Mouse (Mus musculus) embryonic facial prominence, embryonic 10.5 days (tissue): Measurements from ENCODE around the gene Zfp385c. TPM values are rescaled to one million over a fixed set of nuclear protein-coding genes. Genes with fewer than 3 reads are reported as not detected.

Source experiments
- DNase-seq: peaks from one replicate; pipeline ENCODE4 v3.0.0-alpha.2; 2017; ENCODE audit warnings: low spot score
- H3K27ac ChIP-seq: fragments of 300-500 bp; sonication (generic); replicated peaks from 2 replicates; pipeline ENCODE4 v1.5.1; 2016; ENCODE audit warnings: mild to moderate bottlenecking
- H3K27me3 ChIP-seq: fragments of 300-500 bp; sonication (generic); replicated peaks from 2 replicates; pipeline ENCODE4 v1.6.1; 2016; ENCODE audit warnings: low read depth, mild to moderate bottlenecking; ENCODE audit not compliant: poor library complexity, severe bottlenecking
- H3K36me3 ChIP-seq: fragments of 300-500 bp; sonication (generic); replicated peaks from 2 replicates; pipeline ENCODE4 v1.6.1; 2016; ENCODE audit warnings: mild to moderate bottlenecking, moderate library complexity
- H3K4me1 ChIP-seq: fragments of 300-500 bp; sonication (generic); 2 replicates; pipeline ENCODE4 v1.6.1; 2016
- H3K4me3 ChIP-seq: fragments of 300-500 bp; sonication (generic); 2 replicates; pipeline ENCODE4 v1.5.1; 2016; ENCODE audit warnings: mild to moderate bottlenecking, moderate library complexity
- H3K9me3 ChIP-seq: fragments of 300-500 bp; sonication (generic); 2 replicates; pipeline ENCODE4 v1.6.1; 2016; ENCODE audit warnings: mild to moderate bottlenecking
- WGBS: fragments of 180-500 bp; shearing (Covaris S2); methylation state at CpG from one replicate; pipeline ENCODE4 v1.1.7; 2016; 5-methylcytosine and 5-hydroxymethylcytosine counted together
- polyA plus RNA-seq: library from polyadenylated mRNA; unstranded; fragments of >200 nt; fragmentation: Nextera tagmentation; extraction: Ambion mirVana; gene quantifications from 2 replicates; pipeline ENCODE4 v1.2.1, GENCODE M21; 2016

Zfp385c gene
- polyA plus RNA-seq, 1 experiment from 2014 or later, result 1.2 TPM

DNA sequence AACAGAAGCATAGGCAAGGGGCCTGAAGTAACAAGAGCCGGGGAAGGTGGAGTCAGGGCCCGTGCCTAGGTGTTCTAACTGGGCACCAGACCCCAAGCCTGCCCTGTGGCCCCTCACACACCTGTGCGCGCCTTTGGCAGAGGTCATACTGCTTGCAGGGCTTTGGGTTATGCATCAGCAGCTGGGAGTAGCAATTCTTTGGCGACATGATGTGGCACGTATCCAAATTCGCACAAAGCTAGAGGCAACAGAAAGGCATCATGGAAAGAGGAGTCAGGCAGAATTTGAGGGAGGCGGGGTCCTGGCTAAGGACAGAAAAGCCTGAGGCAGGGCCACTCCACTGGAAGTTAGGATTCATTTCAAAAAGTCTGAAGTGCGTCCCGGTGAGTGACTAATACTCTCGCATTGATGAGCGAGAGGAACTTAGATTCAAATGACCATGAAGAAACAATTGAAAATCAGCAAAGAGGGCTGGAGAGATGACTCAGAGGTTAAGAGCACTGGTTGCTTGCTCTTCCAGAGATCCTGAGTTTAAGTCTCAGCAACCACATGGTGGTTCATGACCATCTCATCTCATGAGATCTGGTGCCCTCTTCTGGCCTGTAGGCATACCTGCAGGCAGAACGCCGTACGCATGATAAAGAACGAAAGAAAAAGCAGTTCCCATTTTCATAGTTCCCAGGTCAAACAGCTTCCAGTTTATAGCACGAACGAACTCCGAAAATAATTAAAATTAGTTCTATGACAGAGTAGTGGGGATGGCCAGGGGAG lies 10.0 kb upstream of the Zfp385c start:
- peak; percentile 67 for DNase-seq
- Histone ChIP-seq H3K4me1 (peaks cover 43% of the 10 kb centered on the region), H3K36me3 (peaks cover 31% of the 10 kb centered on the region), H3K27me3 (peaks cover 9% of the 10 kb centered on the region; the same call in 1 of the 2 replicates), H3K27ac (no peak overlapping the region), H3K4me3 (peak overlapping the region; percentile 26; the same call in 1 of the 2 replicates), H3K9me3 (no peaks in the 10 kb centered on the region)
- 35% methylated on average over 19 of the region's 19 CpGs for WGBS

DNA sequence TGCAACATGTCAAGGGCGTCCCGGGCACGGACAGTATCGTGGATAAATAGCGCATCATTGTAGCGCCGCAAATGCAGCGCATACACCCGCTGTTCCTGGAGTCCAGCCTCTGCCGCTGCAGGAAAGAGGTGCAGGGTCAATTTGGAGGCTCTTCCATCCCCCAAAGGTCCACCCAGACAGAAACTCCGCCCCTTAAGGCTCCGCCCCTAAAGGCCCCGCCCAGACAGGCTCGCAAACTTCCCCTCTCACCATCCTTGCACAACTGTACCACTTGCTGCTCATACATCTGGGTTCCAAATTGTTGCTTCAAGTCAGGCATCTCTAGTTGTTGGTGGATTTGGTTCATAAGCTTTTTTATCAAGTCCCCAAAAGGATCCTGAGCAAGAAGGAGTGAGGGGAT lies 9.0 kb upstream of the Zfp385c start:
- Histone ChIP-seq H3K9me3 (no peaks in the 10 kb centered on the region), H3K4me1 (peaks cover 43% of the 10 kb centered on the region), H3K4me3 (peak overlapping the region; percentile 48), H3K27ac (no peak overlapping the region), H3K36me3 (peaks cover 21% of the 10 kb centered on the region), H3K27me3 (peaks cover 9% of the 10 kb centered on the region; the same call in 1 of the 2 replicates)
- peak; percentile 56 for DNase-seq
- WGBS, result 3% methylated on average over 14 of the region's 14 CpGs

DNA sequence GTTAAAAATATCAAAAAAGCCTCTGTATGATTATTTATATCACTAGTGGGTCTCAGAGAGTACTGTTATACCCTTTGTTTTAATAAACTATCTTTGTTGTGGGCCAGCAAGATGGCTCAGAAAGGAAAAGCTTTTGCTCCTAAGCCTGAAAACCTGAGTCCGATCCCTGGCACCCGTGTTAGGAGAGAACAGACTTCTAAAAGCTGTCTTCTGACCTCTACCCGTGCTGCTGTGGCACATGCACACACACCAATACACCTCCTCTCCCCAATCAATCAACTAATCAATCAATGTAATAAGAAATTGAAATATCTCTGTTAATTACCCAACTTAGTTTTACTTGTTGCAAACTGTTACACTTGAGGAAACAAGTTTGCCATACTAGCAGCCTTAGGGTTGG lies 8.5 kb upstream of the Zfp385c start:
- H3K27ac ChIP-seq, result no peak overlapping the region
- peaks cover 9% of the 10 kb centered on the region; the same call in 1 of the 2 replicates for H3K27me3 ChIP-seq
- peak overlapping the region; percentile 48; the same call in 1 of the 2 replicates for H3K4me3 ChIP-seq
- H3K36me3 ChIP-seq, result peaks cover 15% of the 10 kb centered on the region
- no peak for DNase-seq
- peaks cover 43% of the 10 kb centered on the region for H3K4me1 ChIP-seq
- H3K9me3 ChIP-seq, result no peaks in the 10 kb centered on the region
- WGBS, result 75% methylated on average over 3 of the region's 3 CpGs

DNA sequence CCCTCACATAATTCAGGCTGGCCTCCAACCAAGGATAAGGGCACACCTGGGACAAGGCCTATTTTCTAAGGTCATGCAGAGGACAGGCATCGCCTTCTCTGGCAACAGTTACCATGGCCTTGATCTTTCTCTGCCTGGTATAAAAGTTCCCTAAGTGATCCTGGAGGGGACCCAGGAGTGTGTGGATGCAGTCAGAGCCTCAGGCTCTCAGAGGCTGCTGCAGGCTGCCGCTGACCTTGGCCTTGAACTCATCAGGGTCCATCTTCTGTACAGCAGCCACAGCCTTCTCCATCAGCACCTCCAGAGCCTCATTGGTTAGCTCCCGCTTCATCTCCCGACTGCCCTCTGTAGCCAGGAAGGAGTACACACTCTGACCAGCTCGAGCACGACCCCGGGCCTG lies 5.7 kb upstream of the Zfp385c start:
- Histone ChIP-seq H3K9me3 (no peaks in the 10 kb centered on the region), H3K4me3 (no peak overlapping the region), H3K36me3 (no peaks in the 10 kb centered on the region), H3K27me3 (peaks cover 18% of the 10 kb centered on the region), H3K4me1 (peaks cover 26% of the 10 kb centered on the region), H3K27ac (no peak overlapping the region)
- no peak for DNase-seq
- WGBS, result 72% methylated on average over 7 of the region's 7 CpGs

DNA sequence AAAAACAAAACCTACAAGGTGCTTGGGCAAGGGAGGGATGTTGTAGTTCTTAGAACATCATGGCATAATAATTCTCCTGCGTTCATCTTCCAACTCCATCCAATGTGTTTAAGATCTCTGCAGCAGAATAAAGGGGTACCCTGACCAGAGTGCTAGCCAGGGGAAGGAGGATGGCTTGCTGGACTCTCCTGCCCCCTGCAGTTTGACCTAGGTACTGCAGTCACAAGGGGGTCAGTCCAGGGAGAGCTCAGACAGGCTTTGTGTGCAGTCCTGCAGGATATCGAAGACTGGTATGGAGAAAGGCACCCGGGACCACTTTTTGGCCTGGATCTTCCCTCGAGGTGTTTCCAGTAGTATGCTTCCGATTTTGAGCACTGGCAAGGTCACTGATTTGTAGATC lies 2.7 kb upstream of the Zfp385c start:
- H3K4me1 ChIP-seq, result peaks cover 21% of the 10 kb centered on the region
- H3K36me3 ChIP-seq, result no peaks in the 10 kb centered on the region
- 43% methylated on average over 5 of the region's 5 CpGs for WGBS
- no peaks in the 10 kb centered on the region for H3K9me3 ChIP-seq
- no peak overlapping the region for H3K27ac ChIP-seq
- no peak overlapping the region for H3K4me3 ChIP-seq
- H3K27me3 ChIP-seq, result peaks cover 39% of the 10 kb centered on the region
- DNase-seq, result peak; percentile 84

DNA sequence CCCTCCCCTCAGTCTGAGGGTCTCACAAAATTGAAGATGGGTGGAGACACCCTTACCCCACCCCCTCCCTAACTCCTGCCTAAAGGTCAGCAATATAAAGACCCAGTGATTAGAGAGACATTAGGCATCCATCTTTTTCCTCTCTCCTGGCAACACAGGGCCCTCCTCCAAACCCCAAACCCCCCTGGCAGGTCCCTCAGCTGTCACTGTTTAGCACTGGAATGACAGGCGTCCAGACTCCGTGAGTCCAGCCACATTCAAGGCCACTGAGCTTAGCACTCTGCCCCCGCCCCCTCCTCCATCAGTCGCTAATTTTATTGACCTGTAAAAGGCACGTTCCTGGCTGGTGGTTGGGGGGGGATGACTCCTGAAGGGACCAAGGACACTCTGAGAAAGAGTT lies 899 bp upstream of the Zfp385c start:
- Histone ChIP-seq H3K9me3 (no peaks in the 10 kb centered on the region), H3K36me3 (no peaks in the 10 kb centered on the region), H3K4me3 (no peak overlapping the region), H3K27me3 (peaks cover 41% of the 10 kb centered on the region), H3K27ac (no peak overlapping the region), H3K4me1 (peaks cover 21% of the 10 kb centered on the region)
- DNase-seq, result no peak
- WGBS, result 19% methylated on average over 5 of the region's 5 CpGs

DNA sequence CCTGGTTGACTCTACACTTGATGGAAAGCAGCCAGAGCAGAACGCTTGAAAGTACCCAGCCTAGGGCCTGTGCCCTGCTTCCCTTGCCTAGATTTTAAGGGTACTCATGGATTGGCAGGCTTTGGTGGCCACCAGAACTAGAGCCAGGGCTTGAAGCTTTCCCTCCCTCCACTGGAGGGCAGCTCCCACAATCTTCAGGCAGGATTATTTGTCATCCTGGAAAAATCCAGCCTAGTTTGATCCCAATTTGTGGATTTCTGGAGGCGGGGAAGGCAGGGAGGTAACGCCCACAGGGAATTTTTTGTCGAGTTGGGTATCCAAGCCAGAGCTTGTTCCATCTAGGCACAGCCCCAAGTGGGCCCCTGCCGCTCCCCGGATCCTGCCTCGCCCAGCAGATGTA lies 1.9 kb downstream of the Zfp385c start:
- Histone ChIP-seq H3K27me3 (peaks cover 41% of the 10 kb centered on the region), H3K9me3 (no peaks in the 10 kb centered on the region), H3K27ac (no peak overlapping the region), H3K36me3 (no peaks in the 10 kb centered on the region), H3K4me3 (no peak overlapping the region), H3K4me1 (peaks cover 21% of the 10 kb centered on the region)
- DNase-seq, result no peak
- WGBS, result 78% methylated on average over 7 of the region's 7 CpGs

DNA sequence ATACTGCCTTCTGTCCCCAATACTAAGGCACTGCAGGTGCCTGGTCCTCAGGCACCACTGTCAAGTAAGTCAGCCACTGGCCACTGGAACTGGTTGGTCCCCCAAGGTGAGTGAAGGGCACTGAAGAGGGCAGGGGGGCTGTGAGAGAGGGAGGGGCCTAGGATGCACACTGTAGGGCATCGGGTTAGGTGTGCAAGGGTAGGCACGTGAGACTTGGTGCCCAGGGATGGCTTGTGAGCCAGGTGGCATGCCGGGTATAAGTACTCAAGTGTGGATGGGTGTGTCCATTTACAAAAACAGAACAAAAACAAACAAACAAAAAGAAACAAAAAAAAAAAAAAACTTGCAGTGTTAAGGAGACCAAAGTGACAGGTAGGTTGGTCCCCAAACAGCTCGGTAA lies 3.8 kb downstream of the Zfp385c start:
- H3K4me3 ChIP-seq, result no peak overlapping the region
- no peaks in the 10 kb centered on the region for H3K9me3 ChIP-seq
- H3K27me3 ChIP-seq, result peaks cover 37% of the 10 kb centered on the region
- DNase-seq, result no peak
- H3K4me1 ChIP-seq, result peaks cover 19% of the 10 kb centered on the region
- WGBS, result 70% methylated on average over 4 of the region's 4 CpGs
- no peaks in the 10 kb centered on the region for H3K36me3 ChIP-seq
- no peak overlapping the region for H3K27ac ChIP-seq

DNA sequence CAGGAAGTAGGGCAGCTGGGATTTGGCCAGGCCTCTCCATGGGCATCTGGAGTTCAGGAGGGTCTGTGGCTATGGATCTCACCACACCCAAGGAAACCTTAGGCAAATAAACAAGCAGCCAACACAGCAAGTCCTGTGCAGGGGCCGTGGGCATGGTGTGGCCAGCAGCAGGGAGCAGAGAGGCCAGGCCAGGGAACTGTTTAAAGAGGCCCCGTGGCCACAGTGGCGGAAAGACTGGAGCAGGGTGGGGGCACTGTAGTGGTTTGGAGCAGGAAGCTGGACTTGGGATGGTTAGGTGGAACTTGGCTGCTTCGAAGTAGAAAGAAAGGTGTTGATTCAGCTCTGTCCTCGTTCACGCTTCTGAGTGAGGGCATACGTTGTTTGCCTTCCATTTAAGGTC lies 5.0 kb downstream of the Zfp385c start:
- WGBS, result 80% methylated on average over 7 of the region's 7 CpGs
- no peaks in the 10 kb centered on the region for H3K9me3 ChIP-seq
- peaks cover 26% of the 10 kb centered on the region for H3K27me3 ChIP-seq
- H3K4me3 ChIP-seq, result no peak overlapping the region
- no peak for DNase-seq
- no peaks in the 10 kb centered on the region for H3K36me3 ChIP-seq
- peaks cover 8% of the 10 kb centered on the region for H3K4me1 ChIP-seq
- H3K27ac ChIP-seq, result no peak overlapping the region

DNA sequence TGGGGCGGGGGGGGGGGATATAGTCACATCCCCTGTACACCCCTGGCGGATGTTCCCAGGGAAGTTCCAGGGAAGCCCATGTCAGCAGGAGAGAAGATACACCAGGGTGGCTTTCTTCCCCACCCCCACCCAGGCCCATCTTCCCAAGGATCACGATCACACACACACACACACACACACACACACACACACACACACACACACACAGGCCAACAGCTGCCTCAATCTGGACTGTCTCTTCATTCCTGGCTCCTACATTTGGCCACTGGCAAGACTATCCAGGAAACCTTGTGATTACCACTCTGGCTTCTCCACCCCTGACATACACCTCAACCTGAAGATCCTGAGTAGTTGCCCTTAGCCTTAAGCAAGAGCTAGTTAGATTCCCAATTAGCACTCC lies 6.9 kb downstream of the Zfp385c start:
- H3K4me1 ChIP-seq, result no peaks in the 10 kb centered on the region
- no peak for DNase-seq
- H3K4me3 ChIP-seq, result no peak overlapping the region
- no peaks in the 10 kb centered on the region for H3K9me3 ChIP-seq
- no peaks in the 10 kb centered on the region for H3K36me3 ChIP-seq
- H3K27me3 ChIP-seq, result peaks cover 7% of the 10 kb centered on the region
- no peak overlapping the region for H3K27ac ChIP-seq
- WGBS, result 75% methylated on average over 3 of the region's 3 CpGs

DNA sequence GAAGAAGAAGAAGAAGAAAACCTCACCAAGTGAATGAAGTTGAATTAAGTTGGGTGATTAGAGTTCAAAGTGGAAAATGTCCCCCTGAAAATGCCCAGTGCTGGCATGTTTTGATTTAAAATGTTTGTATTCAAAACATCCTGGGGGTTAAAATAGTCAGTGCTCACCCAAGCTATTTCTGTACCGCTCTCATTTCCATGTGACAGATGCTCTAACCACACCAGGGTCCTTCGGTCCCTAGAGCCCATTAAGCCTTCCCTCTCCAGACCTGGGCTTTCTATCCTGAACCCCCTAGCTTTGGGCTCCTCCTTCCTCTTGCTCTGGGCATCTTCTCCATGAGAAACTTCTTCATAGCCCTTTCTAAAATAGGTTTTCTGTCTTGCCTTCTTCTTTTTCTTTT lies 8.2 kb downstream of the Zfp385c start:
- 0 out of 2 replicates have a peak, but pooled peaks cover 4% of the 10 kb centered on the region for H3K27me3 ChIP-seq
- H3K36me3 ChIP-seq, result no peaks in the 10 kb centered on the region
- H3K9me3 ChIP-seq, result no peaks in the 10 kb centered on the region
- H3K4me1 ChIP-seq, result no peaks in the 10 kb centered on the region
- no peak for DNase-seq
- 73% methylated on average over 2 of the region's 2 CpGs for whole genome bisulfite sequencing
- no peak overlapping the region for H3K27ac ChIP-seq
- H3K4me3 ChIP-seq, result no peak overlapping the region

DNA sequence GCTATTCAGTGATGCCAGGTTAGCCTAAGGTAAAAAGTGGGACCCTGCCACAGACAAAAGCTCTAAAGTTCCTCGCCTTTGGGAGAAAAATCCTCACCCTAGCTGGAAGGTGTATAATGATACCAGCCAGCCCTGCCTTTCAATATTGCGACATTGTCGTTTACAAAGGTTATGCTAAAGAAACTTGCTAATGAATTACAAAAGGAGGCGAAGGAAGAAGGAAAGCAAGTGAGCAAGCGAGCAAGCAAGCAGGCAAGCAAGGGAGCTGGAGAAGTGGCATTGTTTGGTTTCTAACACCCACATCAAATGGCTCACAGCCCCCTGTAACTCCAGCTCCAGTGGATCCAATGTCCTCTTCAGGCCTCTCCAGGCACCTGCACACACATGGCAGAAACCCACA lies 9.7 kb downstream of the Zfp385c start:
- 72% methylated on average over 5 of the region's 5 CpGs for WGBS
- no peaks in the 10 kb centered on the region for H3K36me3 ChIP-seq
- no peak overlapping the region for H3K27ac ChIP-seq
- H3K4me3 ChIP-seq, result no peak overlapping the region
- 0 out of 2 replicates have a peak, but pooled peaks cover 6% of the 10 kb centered on the region for H3K27me3 ChIP-seq
- DNase-seq, result no peak
- H3K4me1 ChIP-seq, result peaks cover 7% of the 10 kb centered on the region; the same call in 1 of the 2 replicates
- no peaks in the 10 kb centered on the region for H3K9me3 ChIP-seq

DNA sequence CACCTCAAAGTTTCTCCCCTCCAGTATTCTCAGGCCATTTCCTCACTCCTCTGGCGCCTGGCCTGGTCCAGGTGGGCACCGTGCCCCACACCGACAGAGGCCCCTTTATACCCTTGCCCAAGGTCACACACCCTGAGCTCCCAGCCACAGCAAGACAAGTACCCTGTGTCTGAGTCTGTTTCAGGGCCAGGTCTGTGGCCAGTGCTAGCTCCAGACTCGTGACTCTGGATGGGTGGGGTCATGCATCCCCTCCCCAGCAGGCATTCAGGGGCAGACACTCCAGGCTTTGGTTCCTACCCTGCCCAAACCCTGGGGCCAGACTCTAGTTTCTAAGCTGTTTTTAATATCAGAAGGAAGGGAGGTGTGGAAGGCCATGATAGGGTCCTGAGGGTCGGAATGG lies 10.4 kb downstream of the Zfp385c start:
- H3K27ac ChIP-seq, result no peak overlapping the region
- H3K4me3 ChIP-seq, result no peak overlapping the region
- H3K27me3 ChIP-seq, result 0 out of 2 replicates have a peak, but pooled peaks cover 6% of the 10 kb centered on the region
- peaks cover 10% of the 10 kb centered on the region; the same call in 1 of the 2 replicates for H3K4me1 ChIP-seq
- no peak for DNase-seq
- no peaks in the 10 kb centered on the region for H3K36me3 ChIP-seq
- H3K9me3 ChIP-seq, result no peaks in the 10 kb centered on the region
- 77% methylated on average over 5 of the region's 5 CpGs for WGBS
